Mouse (Mus musculus): ENCODE results near the gene Cdr1. TPM values are rescaled to one million over a fixed set of nuclear protein-coding genes. Genes with fewer than 3 reads are reported as not detected.

Cdr1 gene
- not detected for polyA plus RNA-seq (2014; fragmentation: Illumina TruSeq; extraction: RNeasy Lipid Tissue Mini Kit (QIAGEN cat#74804); ENCODE audit: low replicate concordance)

GRCm38 (mm10) chrX:61185458-61185857 lies at the start of gene Cdr1:
Gene Cdr1 (minus strand): TSS chrX:61185558.

Measured in small intestine, adult 10 weeks (tissue).